Mouse (Mus musculus): Measurements from ENCODE around the gene Dcaf6. TPM values are rescaled to one million over a fixed set of nuclear protein-coding genes. Genes with fewer than 3 reads are reported as not detected.

Dcaf6 gene
- polyA plus RNA-seq, 1 experiment from 2014 or later: 15.2 TPM

DNA sequence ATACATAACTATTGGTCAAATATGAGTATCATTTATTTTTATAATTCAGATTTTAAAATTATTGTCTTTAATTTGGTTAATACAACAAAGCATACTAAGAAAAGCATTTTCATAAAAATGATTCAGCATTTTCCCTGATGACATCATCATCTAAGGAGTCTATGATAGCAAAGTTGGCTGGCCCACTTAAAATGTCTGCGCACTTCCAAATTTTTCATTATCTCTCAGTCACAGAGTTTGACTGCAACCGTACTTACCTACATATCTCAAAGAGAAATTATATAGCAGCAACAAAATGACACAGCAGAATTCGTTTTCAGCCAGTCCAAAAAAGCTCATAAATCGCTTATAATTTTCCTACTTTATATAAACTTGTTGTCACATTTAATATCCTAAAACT is 64.3 kb downstream of the Dcaf6 start:
- WGBS: 94% methylated on average over 4 of the region's 4 CpGs
- H3K4me2 ChIP-seq (replicated peaks): no peak overlapping the region
- ATAC-seq (replicated peaks): no peak
- no peak overlapping the region for H3K9ac ChIP-seq (replicated peaks)
- no peak overlapping the region for H3K27ac ChIP-seq (replicated peaks)
- H3K36me3 ChIP-seq: no peaks in the 10 kb centered on the region
- no peaks in the 10 kb centered on the region for H3K4me1 ChIP-seq
- no peaks in the 10 kb centered on the region for H3K27me3 ChIP-seq
- H3K9me3 ChIP-seq: no peaks in the 10 kb centered on the region
- no peak overlapping the region for H3K4me3 ChIP-seq

GRCm38 (mm10) chr1:165394836-165395235 is 65.4 kb downstream of the Dcaf6 start:
- Histone ChIP-seq H3K27me3 (no peaks in the 10 kb centered on the region), H3K4me1 (no peaks in the 10 kb centered on the region), H3K27ac (replicated peaks) (no peak overlapping the region), H3K4me3 (no peak overlapping the region), H3K9ac (replicated peaks) (no peak overlapping the region), H3K36me3 (no peaks in the 10 kb centered on the region), H3K9me3 (no peaks in the 10 kb centered on the region), H3K4me2 (replicated peaks) (no peak overlapping the region)
- ATAC-seq (replicated peaks): no peak
- 86% methylated on average over 3 of the region's 3 CpGs for WGBS

DNA sequence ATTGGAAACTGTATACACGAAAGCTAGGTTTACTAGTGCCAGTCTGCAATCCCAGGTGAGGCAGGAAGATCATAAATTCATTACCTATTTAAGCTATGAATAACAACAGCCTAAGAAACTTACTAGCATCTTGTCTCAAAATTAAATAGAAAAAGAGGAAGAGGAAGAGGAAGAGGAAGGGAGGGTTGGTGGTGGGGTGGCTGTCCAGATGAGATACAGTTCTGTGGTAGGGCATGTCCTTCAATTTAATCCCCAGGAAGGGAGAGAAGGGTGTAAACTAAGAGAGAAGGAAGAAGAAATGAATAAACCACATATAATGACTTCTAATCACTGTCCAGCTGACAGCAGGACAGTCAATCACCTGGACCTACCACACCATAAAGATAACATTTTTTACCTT is 67.2 kb downstream of the Dcaf6 start:
- Histone ChIP-seq H3K27me3 (no peaks in the 10 kb centered on the region), H3K9ac (replicated peaks) (no peak overlapping the region), H3K9me3 (no peaks in the 10 kb centered on the region), H3K4me2 (replicated peaks) (no peak overlapping the region), H3K4me1 (no peaks in the 10 kb centered on the region), H3K36me3 (peaks cover 3% of the 10 kb centered on the region; the same call in 1 of the 2 replicates), H3K27ac (replicated peaks) (no peak overlapping the region), H3K4me3 (no peak overlapping the region)
- 83% methylated on average over 1 of the region's 1 CpGs for WGBS
- no peak for ATAC-seq (replicated peaks)

DNA sequence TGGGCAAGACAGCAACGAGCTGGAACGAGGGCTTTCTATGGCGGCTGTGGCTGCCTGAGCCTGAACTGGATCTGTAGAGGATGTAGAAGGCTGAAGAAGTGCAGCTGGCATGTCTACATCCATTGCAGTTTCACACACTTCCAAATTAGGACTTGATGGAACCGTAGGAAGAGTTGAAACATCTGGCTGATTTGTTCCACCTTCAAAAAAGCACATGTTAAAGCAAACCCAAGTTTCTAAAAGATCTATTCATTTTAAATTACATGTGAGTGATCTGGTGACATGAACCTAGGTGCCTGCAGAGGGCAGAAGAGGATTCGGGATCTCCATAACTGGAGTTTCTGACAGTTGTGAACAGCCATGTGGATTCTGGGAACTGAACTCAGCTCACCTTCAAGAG is 71.6 kb downstream of the Dcaf6 start:
- WGBS: 80% methylated on average over 5 of the region's 5 CpGs
- no peak for ATAC-seq (replicated peaks)
- no peaks in the 10 kb centered on the region for H3K27me3 ChIP-seq
- H3K9me3 ChIP-seq: no peaks in the 10 kb centered on the region
- H3K9ac ChIP-seq (replicated peaks): no peak overlapping the region
- no peak overlapping the region for H3K4me2 ChIP-seq (replicated peaks)
- no peak overlapping the region for H3K27ac ChIP-seq (replicated peaks)
- H3K4me3 ChIP-seq: no peak overlapping the region
- H3K4me1 ChIP-seq: no peaks in the 10 kb centered on the region
- H3K36me3 ChIP-seq: peaks cover 7% of the 10 kb centered on the region

GRCm38 (mm10) chr1:165386525-165386923 is 73.8 kb downstream of the Dcaf6 start:
- Histone ChIP-seq H3K4me2 (replicated peaks) (no peak overlapping the region), H3K9me3 (no peaks in the 10 kb centered on the region), H3K27me3 (no peaks in the 10 kb centered on the region), H3K36me3 (peaks cover 7% of the 10 kb centered on the region), H3K9ac (replicated peaks) (no peak overlapping the region), H3K4me3 (no peak overlapping the region), H3K4me1 (no peaks in the 10 kb centered on the region), H3K27ac (replicated peaks) (no peak overlapping the region)
- no peak for ATAC-seq (replicated peaks)
- 77% methylated on average over 9 of the region's 9 CpGs for WGBS

- WGBS: 89% methylated on average over 14 of the region's 14 CpGs
- no peaks in the 10 kb centered on the region for H3K27me3 ChIP-seq
- H3K4me3 ChIP-seq: no peak overlapping the region
- H3K9me3 ChIP-seq: no peaks in the 10 kb centered on the region
- no peak overlapping the region for H3K27ac ChIP-seq (replicated peaks)
- no peaks in the 10 kb centered on the region for H3K4me1 ChIP-seq
- H3K9ac ChIP-seq (replicated peaks): no peak overlapping the region
- no peak for ATAC-seq (replicated peaks)
- H3K36me3 ChIP-seq: peaks cover 7% of the 10 kb centered on the region
- H3K4me2 ChIP-seq (replicated peaks): no peak overlapping the region
These were observed 74.3 kb downstream of the Dcaf6 start for GRCm38 (mm10) chr1:165385810-165386524.

DNA sequence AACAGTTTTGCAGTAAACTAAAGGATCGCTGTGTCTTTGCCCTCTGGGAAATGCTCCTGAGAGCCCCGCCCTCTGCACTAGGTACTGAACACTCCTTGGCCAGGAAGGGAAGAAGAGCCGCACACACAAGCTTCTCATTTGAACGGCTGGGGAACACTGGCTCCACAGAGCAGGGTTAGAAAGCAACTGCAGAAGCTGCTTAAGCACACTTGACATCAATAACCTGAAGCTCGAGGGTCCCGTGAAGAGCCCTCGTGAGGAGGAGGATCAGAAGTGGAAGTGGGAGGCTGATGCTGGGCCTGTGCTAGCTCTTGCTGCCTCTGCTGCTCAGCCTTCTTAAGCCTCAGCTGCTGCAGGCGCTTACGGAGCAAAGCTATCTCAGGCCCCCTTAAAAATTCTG is 86.4 kb downstream of the Dcaf6 start:
- Histone ChIP-seq H3K36me3 (no peaks in the 10 kb centered on the region), H3K4me2 (replicated peaks) (no peak overlapping the region), H3K4me1 (no peaks in the 10 kb centered on the region), H3K9me3 (no peaks in the 10 kb centered on the region), H3K27me3 (no peaks in the 10 kb centered on the region), H3K9ac (replicated peaks) (no peak overlapping the region), H3K4me3 (no peak overlapping the region), H3K27ac (replicated peaks) (no peak overlapping the region)
- ATAC-seq (replicated peaks): no peak
- WGBS: 70% methylated on average over 9 of the region's 9 CpGs

- Histone ChIP-seq H3K36me3 (no peaks in the 10 kb centered on the region), H3K9me3 (no peaks in the 10 kb centered on the region), H3K27me3 (no peaks in the 10 kb centered on the region), H3K4me3 (no peak overlapping the region), H3K4me1 (no peaks in the 10 kb centered on the region), H3K4me2 (replicated peaks) (no peak overlapping the region), H3K9ac (replicated peaks) (no peak overlapping the region), H3K27ac (replicated peaks) (no peak overlapping the region)
- no peak for ATAC-seq (replicated peaks)
- 85% methylated on average over 4 of the region's 4 CpGs for WGBS
These were observed 89.3 kb downstream of the Dcaf6 start for GRCm38 (mm10) chr1:165370990-165371389.

DNA sequence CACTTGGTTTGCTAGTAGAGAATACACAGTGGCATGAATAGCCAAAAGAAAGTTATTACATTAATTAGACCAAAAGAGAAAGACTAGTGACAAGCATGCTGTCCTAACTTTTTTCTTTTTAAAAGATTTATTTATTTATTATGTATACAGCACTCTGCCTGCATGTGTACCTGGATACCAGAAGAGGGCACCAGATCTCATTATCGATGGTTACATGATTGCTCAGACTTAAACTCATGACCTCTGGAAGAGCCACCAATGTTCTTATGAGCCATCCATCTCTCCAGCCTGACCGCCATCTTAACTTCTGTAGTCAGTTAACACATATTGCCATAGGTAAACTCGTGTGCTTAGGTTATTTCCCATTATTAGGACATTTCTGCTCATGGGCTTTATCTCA is 95.2 kb downstream of the Dcaf6 start:
- Histone ChIP-seq H3K4me1 (no peaks in the 10 kb centered on the region), H3K27ac (replicated peaks) (no peak overlapping the region), H3K4me3 (no peak overlapping the region), H3K27me3 (no peaks in the 10 kb centered on the region), H3K4me2 (replicated peaks) (no peak overlapping the region), H3K9me3 (no peaks in the 10 kb centered on the region), H3K9ac (replicated peaks) (no peak overlapping the region), H3K36me3 (no peaks in the 10 kb centered on the region)
- no peak for ATAC-seq (replicated peaks)
- 89% methylated on average over 3 of the region's 3 CpGs for WGBS

GRCm38 (mm10) chr1:165363271-165363670 is 97.0 kb downstream of the Dcaf6 start:
- Histone ChIP-seq H3K9ac (replicated peaks) (no peak overlapping the region), H3K9me3 (no peaks in the 10 kb centered on the region), H3K4me3 (no peak overlapping the region), H3K27me3 (no peaks in the 10 kb centered on the region), H3K36me3 (no peaks in the 10 kb centered on the region), H3K4me1 (no peaks in the 10 kb centered on the region), H3K27ac (replicated peaks) (no peak overlapping the region), H3K4me2 (replicated peaks) (no peak overlapping the region)
- WGBS: 91% methylated on average over 2 of the region's 2 CpGs
- ATAC-seq (replicated peaks): no peak

GRCm38 (mm10) chr1:165356347-165356746 is 103.9 kb downstream of the Dcaf6 start:
- 84% methylated on average over 2 of the region's 2 CpGs for WGBS
- Histone ChIP-seq H3K9me3 (no peaks in the 10 kb centered on the region), H3K4me2 (replicated peaks) (no peak overlapping the region), H3K4me3 (no peak overlapping the region), H3K4me1 (no peaks in the 10 kb centered on the region), H3K36me3 (no peaks in the 10 kb centered on the region), H3K9ac (replicated peaks) (no peak overlapping the region), H3K27ac (replicated peaks) (no peak overlapping the region), H3K27me3 (no peaks in the 10 kb centered on the region)
- ATAC-seq (replicated peaks): no peak

DNA sequence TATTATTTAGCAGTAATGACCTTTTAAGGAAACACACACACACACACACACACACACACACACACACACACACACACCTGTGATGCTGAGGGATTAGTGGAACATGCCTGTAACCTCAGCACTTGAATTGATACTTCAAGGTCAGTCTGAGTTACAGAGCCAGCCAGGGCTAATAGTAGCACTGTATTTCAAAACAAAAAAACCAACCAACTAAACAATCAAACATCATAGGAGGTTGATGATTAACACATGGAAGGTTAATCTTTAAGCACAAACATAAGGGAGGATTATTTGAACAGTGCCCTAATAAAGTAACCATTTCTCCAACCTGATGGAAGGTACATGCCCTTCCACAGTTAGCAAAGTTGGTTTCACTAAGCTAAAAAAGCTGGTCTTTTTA is 111.6 kb downstream of the Dcaf6 start:
- ATAC-seq (replicated peaks): no peak
- H3K9ac ChIP-seq (replicated peaks): no peak overlapping the region
- H3K36me3 ChIP-seq: 0 out of 2 replicates have a peak, but pooled peaks cover 7% of the 10 kb centered on the region
- no peaks in the 10 kb centered on the region for H3K9me3 ChIP-seq
- no peak overlapping the region for H3K27ac ChIP-seq (replicated peaks)
- H3K4me2 ChIP-seq (replicated peaks): no peak overlapping the region
- no peak overlapping the region for H3K4me3 ChIP-seq
- no peaks in the 10 kb centered on the region for H3K4me1 ChIP-seq
- H3K27me3 ChIP-seq: no peaks in the 10 kb centered on the region

GRCm38 (mm10) chr1:165344453-165344852 is 115.8 kb downstream of the Dcaf6 start:
- 21% methylated on average over 4 of the region's 4 CpGs for WGBS
- Histone ChIP-seq H3K27ac (replicated peaks) (no peak overlapping the region), H3K9me3 (no peaks in the 10 kb centered on the region)

More at GRCm38 (mm10) chr1:165344453-165344852, 115.8 kb downstream of the Dcaf6 start:
- Histone ChIP-seq H3K4me3 (no peak overlapping the region), H3K27me3 (no peaks in the 10 kb centered on the region), H3K36me3 (no peaks in the 10 kb centered on the region), H3K4me1 (no peaks in the 10 kb centered on the region), H3K4me2 (replicated peaks) (no peak overlapping the region), H3K9ac (replicated peaks) (no peak overlapping the region)
- peak; percentile 46 for ATAC-seq (replicated peaks)
